In genomic region chr15:27647686-27648085, GRCm38 (mm10) we compare ENCODE assay signal across 9 mouse cellular contexts. TPM values are rescaled to one million over a fixed set of nuclear protein-coding genes. Genes with fewer than 3 reads are reported as not detected.
DNase-seq lines count a peak whose midpoint lies in the region; ATAC-seq and TF ChIP-seq lines count a peak whose summit lies in the region.
"Had no signal": no experiment of that assay in that cellular context is flagged by ENCODE, and none has a peak within 500 bp of the region (broad histone marks: within the 10 kb centered on the region; RNA-seq: fewer than 3 reads in every experiment).

No protein-coding gene starts in this region.

- dilution Hi-C loops in CH12.LX (cut with MboI; ENCODE audit: extremely low pct_ligation_motif_present, extremely low pct_unique_long_range_greater_than_20kb, low sequenced_read_pairs), result no loop called here

- intact Hi-C loops in gastrocnemius, postnatal 14 days (cut with DNase I; ENCODE audit: low total_unique reads), result loop anchor here (10.0 kb wide), 1 partner anchor 333 kb away; no protein-coding TSS in a partner anchor

- TF ChIP-seq CTCF in CH12.LX (conservative IDR thresholded peaks at IDR 0.05 in 1 of 2, IDR thresholded peaks at IDR 0.05 in 1 of 2; ENCODE audit: low read depth in 2 of 2, low read length in 2 of 2), result peak; percentile 20 to 70; a peak in 3 of 4 replicates

- H3K4me2 ChIP-seq in hindbrain, embryonic 13.5 days, result no peak overlapping the region
- H3K4me2 ChIP-seq in hindbrain, embryonic 16.5 days (ENCODE audit: low read length), result no peak overlapping the region
- no peak overlapping the region for H3K4me2 ChIP-seq in CH12.LX (ENCODE audit: insufficient read depth, low read depth, poor library complexity, severe bottlenecking)

- in situ Hi-C loops in CH12.LX (cut with MboI; ENCODE audit: low pct_ligation_motif_present, low pct_unique_long_range_greater_than_20kb, low sequenced_read_pairs), result loop anchor here (10.0 kb wide), 1 partner anchor 197 kb away; no protein-coding TSS in a partner anchor

- H3K27ac ChIP-seq in hindbrain, embryonic 13.5 days, result no peak overlapping the region
- no peak overlapping the region for H3K27ac ChIP-seq in hindbrain, embryonic 16.5 days (ENCODE audit: low read depth, low read length)
- no peak overlapping the region for H3K27ac ChIP-seq in CH12.LX (ENCODE audit: insufficient read depth, low read depth)

- H3K36me3 ChIP-seq in hindbrain, embryonic 13.5 days, result no peaks in the 10 kb centered on the region
- H3K36me3 ChIP-seq in hindbrain, embryonic 16.5 days (ENCODE audit: control insufficient read depth, insufficient read depth, low read length), result no peaks in the 10 kb centered on the region
- H3K36me3 ChIP-seq in CH12.LX (replicated peaks in 1 of 2; ENCODE audit: control insufficient read depth in 1 of 2, insufficient read depth in 1 of 2, low read length in 1 of 2), result no peaks in the 10 kb centered on the region

- no peak for TF ChIP-seq POLR2A in CH12.LX (IDR thresholded peaks at IDR 0.05; ENCODE audit: low read depth, low read length)

- no peak for TF ChIP-seq EP300 in CH12.LX (IDR thresholded peaks at IDR 0.05; ENCODE audit: low read length)

- no peak overlapping the region for H3K4me3 ChIP-seq in hindbrain, embryonic 13.5 days
- no peak overlapping the region for H3K4me3 ChIP-seq in hindbrain, embryonic 16.5 days (ENCODE audit: low read length)
- no peak overlapping the region for H3K4me3 ChIP-seq in CH12.LX (replicated peaks in 1 of 3; ENCODE audit: low read depth in 2 of 3, low read length in 2 of 3, poor library complexity in 1 of 3)

- WGBS in hindbrain, embryonic 13.5 days, result 54% methylated on average over 3 of the region's 3 CpGs
- 49% methylated on average over 3 of the region's 3 CpGs for WGBS in hindbrain, embryonic 16.5 days

- no peaks in the 10 kb centered on the region for H3K4me1 ChIP-seq in hindbrain, embryonic 13.5 days (replicated peaks)
- H3K4me1 ChIP-seq in hindbrain, embryonic 16.5 days (ENCODE audit: control insufficient read depth, insufficient read depth, low read depth, low read length), result no peaks in the 10 kb centered on the region
- no peaks in the 10 kb centered on the region for H3K4me1 ChIP-seq in CH12.LX (ENCODE audit: control insufficient read depth in 1 of 2, insufficient read depth in 2 of 2)

- H3K27me3 ChIP-seq in hindbrain, embryonic 13.5 days, result no peaks in the 10 kb centered on the region
- H3K27me3 ChIP-seq in hindbrain, embryonic 16.5 days (replicated peaks; ENCODE audit: control insufficient read depth, insufficient read depth, low read length), result no peaks in the 10 kb centered on the region
- no peaks in the 10 kb centered on the region for H3K27me3 ChIP-seq in CH12.LX (replicated peaks)

- ATAC-seq in hindbrain, embryonic 13.5 days (ENCODE audit: low FRiP score), result 0 out of 2 replicates have a peak, but pooled peaks have one; percentile 36
- no peak for ATAC-seq in hindbrain, embryonic 16.5 days
- peak; percentile 50; the same call in 1 of the 2 replicates for ATAC-seq in granulocyte monocyte progenitor cell, adult 5-6 weeks (replicated peaks; ENCODE audit: poor library complexity, severe bottlenecking)

- peak; percentile 74 for TF ChIP-seq RAD21 in CH12.LX (IDR thresholded peaks at IDR 0.05; ENCODE audit: low read depth, low read length)

- DNase-seq in 3T3-L1 (ENCODE audit: low read depth, low spot score) (peak; percentile 71), CH12.LX (ENCODE audit: extremely low read depth) (no peak)
- DNase-seq in gastrocnemius, postnatal 14 days, result no peak
- no peak for DNase-seq in ovary, postnatal 14 days (ENCODE audit: low spot score)
- DNase-seq in layer of hippocampus, adult 8-10 months (ENCODE audit: low spot score in 2 of 2), result no peak
- DNase-seq: heart, postnatal 14 days had no signal

- H3K9me3 ChIP-seq in hindbrain, embryonic 13.5 days, result no peaks in the 10 kb centered on the region
- H3K9me3 ChIP-seq in hindbrain, embryonic 16.5 days (ENCODE audit: control insufficient read depth, low read length), result no peaks in the 10 kb centered on the region
- peaks cover 2% of the 10 kb centered on the region for H3K9me3 ChIP-seq in CH12.LX (replicated peaks; ENCODE audit: low read length)

- H3K79me2 ChIP-seq in CH12.LX (replicated peaks; ENCODE audit: control insufficient read depth, extremely low read depth, insufficient read depth, poor library complexity, severe bottlenecking), result no peaks in the 10 kb centered on the region

- no peak overlapping the region for H3K9ac ChIP-seq in hindbrain, embryonic 13.5 days
- no peak overlapping the region for H3K9ac ChIP-seq in hindbrain, embryonic 16.5 days (ENCODE audit: low read depth, low read length)
- H3K9ac ChIP-seq in CH12.LX (ENCODE audit: insufficient read depth, low read depth), result no peak overlapping the region

TF ChIP-seq in CH12.LX, 34 proteins besides CTCF, POLR2A, EP300 and RAD21:
- peak; percentile 33; the same call in 1 of the 2 replicates for TF ChIP-seq SMC3 (IDR thresholded peaks at IDR 0.05; ENCODE audit: low read depth, low read length)
- 0 out of 2 replicates have a peak, but pooled peaks have one; percentile 34 for TF ChIP-seq ZNF384 (IDR thresholded peaks at IDR 0.05; ENCODE audit: low read depth, low read length)
- no peak for TF ChIP-seq BHLHE40 (IDR thresholded peaks at IDR 0.05; ENCODE audit: low read depth, low read length)
- TF ChIP-seq MYC (IDR thresholded peaks at IDR 0.05; ENCODE audit: low read depth, low read length), result no peak
TF ChIP-seq in CH12.LX: peak in this region for 2.

RNA-seq across cellular contexts. Expression of gene Otulin, which starts 17.2 kb away (rescaled TPM):
- polyA plus RNA-seq in hindbrain, embryonic 13.5 days (2015; fragmentation: Nextera tagmentation; extraction: Ambion mirVana), result 23.1 and 24.1 TPM in 2 replicates
- polyA plus RNA-seq in hindbrain, embryonic 16.5 days (2015; fragmentation: Nextera tagmentation; extraction: Ambion mirVana), result 12.3 and 24.2 TPM in 2 replicates
- total RNA-seq in CH12.LX (2012; rRNA removed) (40.0 and 51.2 TPM in 2 replicates), CH12.LX (2014; rRNA removed) (80.2 and 84.6 TPM in 2 replicates)
- polyA plus RNA-seq in CH12.LX (2012; ENCODE audit: insufficient read length, low read depth), result 84.8 and 91.0 TPM in 2 replicates
- total RNA-seq in granulocyte monocyte progenitor cell, adult 5-6 weeks (2014; fragmentation: Nextera tagmentation), result 55.0 and 74.2 TPM in 2 replicates
- total RNA-seq in granulocyte monocyte progenitor cell, adult 5-6 weeks (2017), result 41.3 and 50.3 TPM in 2 replicates
- 10 to 100 TPM; 14.9 to 17.4 TPM for total RNA-seq in gastrocnemius, postnatal 14 days (2021)
- total RNA-seq in layer of hippocampus, adult 8-10 months (2022), result 10 to 100 TPM; 18.4 to 25.5 (median 21.9) TPM

RNA-seq across cellular contexts. Expression of gene Otulinl, which starts 33.7 kb away (rescaled TPM):
- 10.3 and 14.3 TPM in 2 replicates for polyA plus RNA-seq in hindbrain, embryonic 13.5 days (2015; fragmentation: Nextera tagmentation; extraction: Ambion mirVana)
- polyA plus RNA-seq in hindbrain, embryonic 16.5 days (2015; fragmentation: Nextera tagmentation; extraction: Ambion mirVana), result 14.8 and 16.2 TPM in 2 replicates
- total RNA-seq in CH12.LX (2012; rRNA removed) (1.3 and 1.7 TPM in 2 replicates), CH12.LX (2014; rRNA removed) (1.5 and 2.5 TPM in 2 replicates)
- 0.84 and 1.3 TPM in 2 replicates for polyA plus RNA-seq in CH12.LX (2012; ENCODE audit: insufficient read length, low read depth)
- total RNA-seq in granulocyte monocyte progenitor cell, adult 5-6 weeks (2014; fragmentation: Nextera tagmentation), result 56.7 and 73.7 TPM in 2 replicates
- 29.6 and 35.3 TPM in 2 replicates for total RNA-seq in granulocyte monocyte progenitor cell, adult 5-6 weeks (2017)
- 1 to 10 TPM in 1 of 2 experiments, under 1 TPM in 1; 0.98 to 1.7 TPM for total RNA-seq in gastrocnemius, postnatal 14 days (2021)
- 10 to 100 TPM; 25.3 to 35.0 (median 33.1) TPM for total RNA-seq in layer of hippocampus, adult 8-10 months (2022)

Comparison
In these comparisons a context has a peak if more than half of its experiments do, and no peak if none do; other contexts are left out.
1. RNA of gene Otulinl, which starts 33.7 kb away (total RNA-seq): 29.6 to 73.7 TPM in granulocyte monocyte progenitor cell, adult 5-6 weeks and 25.3 to 35.0 TPM in layer of hippocampus, adult 8-10 months; 1.3 to 2.5 TPM in CH12.LX and 0.98 to 1.7 TPM in gastrocnemius, postnatal 14 days; every median in the first group is over 4 times any median in the second.